Mouse (Mus musculus): ENCODE measurements at regions not wholly inside any gene's neighbourhood (a gene's known extent, or its start where the extent isn't known, plus 50 kb on each side); places are given as distances from the start of the nearest gene placed in this dataset.
A peak's percentile ranks its signal among the peaks of the same experiment; 100 is the strongest.

DNA sequence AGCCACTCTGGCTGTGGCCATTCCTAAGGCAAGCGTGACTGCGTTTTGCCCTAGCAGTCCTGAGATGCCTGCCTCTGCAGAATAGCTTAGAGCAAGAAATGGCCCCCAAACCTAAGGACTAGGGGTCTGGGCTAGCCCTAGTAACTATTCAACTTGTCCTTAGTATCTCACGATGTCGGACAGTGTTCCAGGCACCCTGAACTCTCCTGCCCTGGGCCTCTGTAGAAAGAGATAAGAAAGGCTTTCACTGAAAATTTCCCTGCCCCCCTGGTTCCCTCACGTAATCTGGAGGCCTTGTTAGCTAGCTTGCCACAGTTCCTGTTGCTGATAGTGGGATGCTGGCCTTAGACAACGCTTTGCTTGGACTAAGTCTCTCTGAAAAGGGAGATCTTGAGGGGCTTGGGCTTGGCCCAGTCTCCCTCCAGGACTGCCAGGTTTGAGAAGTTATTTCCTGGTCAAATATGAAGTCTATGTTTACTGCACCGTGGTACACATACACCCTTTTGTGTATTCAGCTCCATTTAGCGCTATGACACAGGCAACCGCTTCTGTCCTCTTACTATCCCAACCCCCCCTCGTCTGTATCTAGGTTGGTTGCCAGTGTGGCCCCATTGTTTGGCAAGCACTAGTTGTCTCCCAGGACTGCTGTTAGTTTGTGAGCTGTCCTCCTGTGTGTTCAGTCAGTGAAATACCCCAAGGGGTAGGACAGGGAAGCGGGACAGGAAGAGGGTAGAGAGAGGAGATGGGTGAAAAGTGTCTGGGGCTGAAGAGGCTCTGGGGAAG is 104.3 kb upstream of the Trpm1 start:
- H3K4me3 ChIP-seq (ENCODE audit: control insufficient read depth, insufficient read depth, low read length) = no peak overlapping the region
- peak overlapping the region; percentile 59 for H3K27ac ChIP-seq (ENCODE audit: control insufficient read depth, insufficient read depth, low read length)
- TF ChIP-seq CTCF (IDR thresholded peaks at IDR 0.05; ENCODE audit: borderline replicate concordance, control insufficient read depth, extremely low read depth, insufficient read depth, low read length, poor library complexity) = no peak
- TF ChIP-seq POLR2A (IDR thresholded peaks at IDR 0.05; ENCODE audit: control insufficient read depth, extremely low read depth, insufficient read depth, low read length, poor library complexity) = no peak
- no peaks in the 10 kb centered on the region for H3K27me3 ChIP-seq (ENCODE audit: control insufficient read depth, insufficient read depth, low read length)
- H3K4me1 ChIP-seq (replicated peaks; ENCODE audit: control insufficient read depth, insufficient read depth, low read length) = peaks cover 33% of the 10 kb centered on the region
- 80% methylated on average over 11 of the region's 11 CpGs for WGBS
- no peaks in the 10 kb centered on the region for H3K36me3 ChIP-seq (ENCODE audit: control insufficient read depth, insufficient read depth, low read length)
- DNase-seq = peak; percentile 33

DNA sequence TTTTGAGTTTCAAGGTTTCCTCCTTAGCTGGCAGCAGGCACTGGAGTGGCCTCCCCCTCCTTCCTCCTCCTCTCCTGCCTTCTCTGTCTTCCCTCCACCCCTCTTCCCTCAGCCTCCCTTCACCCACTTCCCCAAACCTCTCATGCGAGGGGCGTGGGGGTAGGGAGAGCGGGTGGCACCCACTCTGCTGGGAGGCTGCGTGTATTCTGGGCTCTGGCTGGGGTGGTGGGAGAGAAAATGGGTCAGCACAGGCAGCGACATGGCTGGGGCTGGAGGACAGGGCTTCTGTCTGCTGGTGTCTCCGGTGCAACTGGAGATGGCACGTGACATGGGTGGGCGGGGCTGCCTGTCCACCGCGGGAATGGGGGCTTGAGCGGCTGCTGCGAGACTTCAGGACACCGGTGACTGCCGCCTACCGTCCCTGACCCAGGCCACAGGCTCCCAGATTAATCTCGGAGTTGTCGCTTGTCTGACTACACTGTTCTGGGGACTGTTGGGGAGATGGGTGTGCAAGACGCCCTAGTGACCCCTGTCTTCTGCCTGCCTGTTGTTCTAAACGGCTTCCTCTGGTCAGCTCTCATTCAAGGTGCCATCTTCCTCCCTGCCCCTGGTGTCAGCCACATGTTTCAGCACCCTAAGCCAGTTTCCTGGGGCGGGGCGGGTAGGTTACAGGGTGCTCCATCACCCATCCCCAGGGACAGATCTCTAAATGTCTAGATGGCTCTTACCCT is 105.0 kb upstream of the Trpm1 start:
- Histone ChIP-seq H3K4me3 (ENCODE audit: control insufficient read depth, insufficient read depth, low read length) (peak overlapping the region; percentile 48), H3K36me3 (ENCODE audit: control insufficient read depth, insufficient read depth, low read length) (no peaks in the 10 kb centered on the region), H3K27ac (ENCODE audit: control insufficient read depth, insufficient read depth, low read length) (peak overlapping the region; percentile 59; the same call in 1 of the 2 replicates), H3K4me1 (replicated peaks; ENCODE audit: control insufficient read depth, insufficient read depth, low read length) (peaks cover 39% of the 10 kb centered on the region), H3K27me3 (ENCODE audit: control insufficient read depth, insufficient read depth, low read length) (no peaks in the 10 kb centered on the region)
- TF ChIP-seq CTCF (IDR thresholded peaks at IDR 0.05; ENCODE audit: borderline replicate concordance, control insufficient read depth, extremely low read depth, insufficient read depth, low read length, poor library complexity) (no peak), POLR2A (IDR thresholded peaks at IDR 0.05; ENCODE audit: control insufficient read depth, extremely low read depth, insufficient read depth, low read length, poor library complexity) (peak; percentile 52; the same call in 1 of the 2 replicates)
- 9% methylated on average over 21 of the region's 21 CpGs for WGBS
- DNase-seq = peak; percentile 70

DNA sequence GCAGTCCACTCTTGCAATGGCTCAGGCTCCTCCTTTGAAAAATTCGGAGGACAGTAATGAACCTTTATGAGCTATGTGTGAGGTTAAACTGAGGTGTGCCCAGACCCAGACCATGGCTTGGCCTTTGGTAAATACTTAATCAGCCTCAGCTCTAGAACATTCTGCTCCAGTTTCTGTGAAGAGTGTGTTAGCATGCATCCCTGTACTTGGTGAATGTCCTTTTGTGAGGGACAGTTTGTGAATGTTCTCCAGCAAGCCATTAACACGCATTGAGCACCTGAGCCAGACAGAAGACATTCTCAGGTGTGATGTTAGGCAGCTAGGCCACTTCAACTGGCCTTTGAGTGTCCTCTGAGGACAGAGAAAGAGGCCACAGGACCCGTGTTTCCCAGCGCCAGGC is 105.8 kb upstream of the Trpm1 start:
- no peaks in the 10 kb centered on the region for H3K27me3 ChIP-seq (ENCODE audit: control insufficient read depth, insufficient read depth, low read length)
- no peaks in the 10 kb centered on the region for H3K36me3 ChIP-seq (ENCODE audit: control insufficient read depth, insufficient read depth, low read length)
- no peak overlapping the region for H3K4me3 ChIP-seq (ENCODE audit: control insufficient read depth, insufficient read depth, low read length)
- no peak for DNase-seq
- peak overlapping the region; percentile 33; the same call in 1 of the 2 replicates for H3K27ac ChIP-seq (ENCODE audit: control insufficient read depth, insufficient read depth, low read length)
- peaks cover 47% of the 10 kb centered on the region for H3K4me1 ChIP-seq (replicated peaks; ENCODE audit: control insufficient read depth, insufficient read depth, low read length)
- TF ChIP-seq POLR2A (IDR thresholded peaks at IDR 0.05; ENCODE audit: control insufficient read depth, extremely low read depth, insufficient read depth, low read length, poor library complexity) = no peak
- no peak for TF ChIP-seq CTCF (IDR thresholded peaks at IDR 0.05; ENCODE audit: borderline replicate concordance, control insufficient read depth, extremely low read depth, insufficient read depth, low read length, poor library complexity)
- WGBS = 56% methylated on average over 4 of the region's 4 CpGs

DNA sequence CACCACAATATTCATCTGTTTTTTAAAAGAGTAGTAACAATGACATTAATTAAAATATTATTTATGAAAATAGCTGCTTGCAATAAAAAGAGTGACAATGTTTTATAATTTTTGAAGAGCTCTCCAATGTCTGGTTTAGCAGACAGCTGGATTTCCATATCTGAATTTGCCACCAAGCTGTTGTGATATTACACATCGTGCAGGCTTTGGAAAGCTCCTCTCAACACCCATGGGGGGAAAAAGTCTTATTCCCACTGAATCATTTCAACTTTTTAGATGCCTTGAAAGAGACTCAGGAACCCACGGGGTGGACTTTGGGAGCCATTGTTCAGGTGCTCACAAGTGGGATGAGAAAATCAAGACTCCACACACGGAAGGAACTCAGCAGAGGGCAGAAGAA is 106.6 kb upstream of the Klf13 start:
- no peak overlapping the region for H3K27ac ChIP-seq (ENCODE audit: control insufficient read depth, insufficient read depth, low read length)
- peaks cover 48% of the 10 kb centered on the region for H3K4me1 ChIP-seq (replicated peaks; ENCODE audit: control insufficient read depth, insufficient read depth, low read length)
- no peak for TF ChIP-seq POLR2A (IDR thresholded peaks at IDR 0.05; ENCODE audit: control insufficient read depth, extremely low read depth, insufficient read depth, low read length, poor library complexity)
- no peak for TF ChIP-seq CTCF (IDR thresholded peaks at IDR 0.05; ENCODE audit: borderline replicate concordance, control insufficient read depth, extremely low read depth, insufficient read depth, low read length, poor library complexity)
- no peaks in the 10 kb centered on the region for H3K36me3 ChIP-seq (ENCODE audit: control insufficient read depth, insufficient read depth, low read length)
- no peak for DNase-seq
- H3K27me3 ChIP-seq (ENCODE audit: control insufficient read depth, insufficient read depth, low read length) = no peaks in the 10 kb centered on the region
- H3K4me3 ChIP-seq (ENCODE audit: control insufficient read depth, insufficient read depth, low read length) = no peak overlapping the region
- 96% methylated on average over 3 of the region's 3 CpGs for WGBS

DNA sequence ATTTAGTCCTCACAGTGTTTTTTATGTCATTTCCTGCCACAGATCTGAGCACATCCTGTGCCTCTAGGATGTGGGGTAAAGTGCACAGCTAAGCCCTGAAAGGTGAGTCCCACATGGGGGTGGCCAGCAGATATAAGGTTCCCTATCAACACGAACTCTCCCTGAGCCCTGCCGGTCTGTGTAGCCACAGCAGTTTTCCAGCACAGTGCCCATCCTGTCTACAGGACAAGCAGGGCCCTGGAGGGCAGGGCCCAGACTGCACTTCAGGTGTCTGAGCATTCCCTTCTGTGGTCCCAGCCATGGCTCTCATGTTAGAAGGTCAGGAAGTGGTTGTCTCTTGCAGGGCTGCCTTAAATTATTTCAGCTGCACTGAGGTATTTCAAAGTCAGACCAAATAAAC is 104.3 kb upstream of the Klf13 start:
- H3K27ac ChIP-seq (ENCODE audit: control insufficient read depth, insufficient read depth, low read length) = peak overlapping the region; percentile 94
- no peaks in the 10 kb centered on the region for H3K36me3 ChIP-seq (ENCODE audit: control insufficient read depth, insufficient read depth, low read length)
- TF ChIP-seq POLR2A (IDR thresholded peaks at IDR 0.05; ENCODE audit: control insufficient read depth, extremely low read depth, insufficient read depth, low read length, poor library complexity) = no peak
- no peak for TF ChIP-seq CTCF (IDR thresholded peaks at IDR 0.05; ENCODE audit: borderline replicate concordance, control insufficient read depth, extremely low read depth, insufficient read depth, low read length, poor library complexity)
- peaks cover 39% of the 10 kb centered on the region for H3K4me1 ChIP-seq (replicated peaks; ENCODE audit: control insufficient read depth, insufficient read depth, low read length)
- H3K27me3 ChIP-seq (ENCODE audit: control insufficient read depth, insufficient read depth, low read length) = no peaks in the 10 kb centered on the region
- DNase-seq = peak; percentile 75
- 2% methylated on average over 2 of the region's 2 CpGs for WGBS
- peak overlapping the region; percentile 20 for H3K4me3 ChIP-seq (ENCODE audit: control insufficient read depth, insufficient read depth, low read length)

DNA sequence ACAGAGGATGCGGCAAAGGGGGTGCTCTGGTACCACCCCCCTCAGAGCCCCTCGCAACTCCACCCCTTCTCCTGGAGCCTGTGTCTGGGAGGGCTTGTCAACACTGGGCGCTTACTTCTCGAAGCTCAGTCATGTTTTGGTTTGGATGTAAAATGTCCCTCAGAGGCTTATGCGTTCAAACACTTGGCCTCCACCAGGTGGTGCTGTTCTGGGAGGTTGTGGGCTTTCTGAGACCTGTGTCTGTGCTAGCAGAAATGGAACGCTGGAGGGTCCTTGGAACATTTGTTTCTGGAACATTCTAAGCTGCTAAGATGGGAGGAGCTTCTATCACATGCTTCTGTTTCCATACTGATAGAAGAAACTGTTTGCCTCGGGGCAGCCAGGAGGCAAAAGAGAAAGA is 102.6 kb upstream of the Klf13 start:
- Histone ChIP-seq H3K4me1 (replicated peaks; ENCODE audit: control insufficient read depth, insufficient read depth, low read length) (peaks cover 49% of the 10 kb centered on the region), H3K36me3 (ENCODE audit: control insufficient read depth, insufficient read depth, low read length) (no peaks in the 10 kb centered on the region), H3K27me3 (ENCODE audit: control insufficient read depth, insufficient read depth, low read length) (no peaks in the 10 kb centered on the region), H3K27ac (ENCODE audit: control insufficient read depth, insufficient read depth, low read length) (no peak overlapping the region), H3K4me3 (ENCODE audit: control insufficient read depth, insufficient read depth, low read length) (no peak overlapping the region)
- WGBS = 97% methylated on average over 7 of the region's 7 CpGs
- DNase-seq = no peak
- no peak for TF ChIP-seq POLR2A (IDR thresholded peaks at IDR 0.05; ENCODE audit: control insufficient read depth, extremely low read depth, insufficient read depth, low read length, poor library complexity)
- no peak for TF ChIP-seq CTCF (IDR thresholded peaks at IDR 0.05; ENCODE audit: borderline replicate concordance, control insufficient read depth, extremely low read depth, insufficient read depth, low read length, poor library complexity)
